Mouse (Mus musculus): ENCODE data around the gene Snx20. TPM values are rescaled to one million over a fixed set of nuclear protein-coding genes. Genes with fewer than 3 reads are reported as not detected.

Gene Snx20
- polyA plus RNA-seq, 1 experiment = not detected

- no peaks in the 10 kb centered on the region for H3K9me3 ChIP-seq (replicated peaks; ENCODE audit: control insufficient read depth, insufficient read depth, low read length, poor library complexity, severe bottlenecking)
- H3K27ac ChIP-seq (ENCODE audit: insufficient read depth, low read length) = no peak overlapping the region
- no peak overlapping the region for H3K9ac ChIP-seq (ENCODE audit: low read depth, poor library complexity, severe bottlenecking)
- H3K27me3 ChIP-seq (ENCODE audit: control insufficient read depth, insufficient read depth, low read length, poor library complexity, severe bottlenecking) = no peaks in the 10 kb centered on the region
- no peak for TF ChIP-seq EP300 (IDR thresholded peaks at IDR 0.05; ENCODE audit: insufficient read depth, low read depth, low read length)
- TF ChIP-seq CTCF (IDR thresholded peaks at IDR 0.05; ENCODE audit: low read depth, low read length) = no peak
- no peak for TF ChIP-seq POLR2A (IDR thresholded peaks at IDR 0.05; ENCODE audit: insufficient read depth, low read length)
- no peaks in the 10 kb centered on the region for H3K4me1 ChIP-seq (ENCODE audit: control insufficient read depth, insufficient read depth, low read length)
- H3K36me3 ChIP-seq (ENCODE audit: control insufficient read depth, insufficient read depth, low read length, poor library complexity, severe bottlenecking) = no peaks in the 10 kb centered on the region
- no peak overlapping the region for H3K4me3 ChIP-seq (ENCODE audit: low read depth, low read length)
These were observed 39.6 kb upstream of the Snx20 start for GRCm38 (mm10) chr8:88675372-88676165.

DNA sequence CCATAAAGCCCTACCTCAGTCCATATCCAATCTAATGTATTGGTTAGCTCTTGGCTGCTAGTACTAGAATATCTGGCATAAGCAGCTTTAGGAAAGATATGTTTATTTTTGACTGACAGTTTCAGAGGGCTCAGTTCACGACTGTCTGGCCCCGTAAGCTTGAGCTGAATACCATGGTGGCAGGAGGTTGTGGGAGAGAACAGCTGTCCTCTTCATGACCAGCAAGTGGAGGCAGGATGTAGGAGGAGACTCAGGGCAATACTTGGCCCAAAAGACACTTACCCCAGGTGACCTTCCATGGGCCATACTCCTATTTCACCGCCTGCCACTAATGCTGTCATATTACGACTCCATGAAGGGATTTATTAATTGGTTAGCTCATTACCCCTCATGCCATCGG, 37.9 kb upstream of the Snx20 start:
- no peak overlapping the region for H3K9ac ChIP-seq (ENCODE audit: low read depth, poor library complexity, severe bottlenecking)

DNA sequence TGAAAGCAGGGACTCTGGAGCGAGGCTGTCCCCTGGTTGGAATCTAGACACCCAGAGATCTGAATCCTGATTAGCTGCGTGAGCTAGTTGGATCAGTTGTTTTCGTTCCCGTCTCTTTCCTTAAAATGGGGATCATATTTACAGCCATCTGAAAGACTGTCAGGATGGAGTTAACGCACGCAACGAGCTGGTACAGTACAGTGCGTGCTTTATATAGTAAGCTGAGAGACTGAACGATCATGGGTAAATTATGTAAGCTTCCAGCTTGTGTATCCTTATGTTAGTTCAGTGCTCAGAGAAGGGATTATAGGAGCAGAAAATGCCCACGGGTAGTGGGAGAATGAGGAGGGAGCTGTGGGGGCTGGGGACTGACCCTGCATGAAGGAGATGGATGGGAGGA, 35.6 kb upstream of the Snx20 start:
- TF ChIP-seq POLR2A (IDR thresholded peaks at IDR 0.05; ENCODE audit: insufficient read depth, low read length) (no peak), EP300 (IDR thresholded peaks at IDR 0.05; ENCODE audit: insufficient read depth, low read depth, low read length) (no peak), CTCF (IDR thresholded peaks at IDR 0.05; ENCODE audit: low read depth, low read length) (no peak)
- H3K4me3 ChIP-seq (ENCODE audit: low read depth, low read length) = no peak overlapping the region
- no peak overlapping the region for H3K9ac ChIP-seq (ENCODE audit: low read depth, poor library complexity, severe bottlenecking)
- no peaks in the 10 kb centered on the region for H3K9me3 ChIP-seq (replicated peaks; ENCODE audit: control insufficient read depth, insufficient read depth, low read length, poor library complexity, severe bottlenecking)
- no peaks in the 10 kb centered on the region for H3K4me1 ChIP-seq (ENCODE audit: control insufficient read depth, insufficient read depth, low read length)
- no peaks in the 10 kb centered on the region for H3K36me3 ChIP-seq (ENCODE audit: control insufficient read depth, insufficient read depth, low read length, poor library complexity, severe bottlenecking)
- H3K27ac ChIP-seq (ENCODE audit: insufficient read depth, low read length) = no peak overlapping the region
- no peaks in the 10 kb centered on the region for H3K27me3 ChIP-seq (ENCODE audit: control insufficient read depth, insufficient read depth, low read length, poor library complexity, severe bottlenecking)

More for the DNA sequence above, 37.9 kb upstream of the Snx20 start:
- Histone ChIP-seq H3K27me3 (ENCODE audit: control insufficient read depth, insufficient read depth, low read length, poor library complexity, severe bottlenecking) (no peaks in the 10 kb centered on the region), H3K9me3 (replicated peaks; ENCODE audit: control insufficient read depth, insufficient read depth, low read length, poor library complexity, severe bottlenecking) (no peaks in the 10 kb centered on the region), H3K4me3 (ENCODE audit: low read depth, low read length) (no peak overlapping the region), H3K27ac (ENCODE audit: insufficient read depth, low read length) (no peak overlapping the region), H3K36me3 (ENCODE audit: control insufficient read depth, insufficient read depth, low read length, poor library complexity, severe bottlenecking) (no peaks in the 10 kb centered on the region), H3K4me1 (ENCODE audit: control insufficient read depth, insufficient read depth, low read length) (no peaks in the 10 kb centered on the region)
- TF ChIP-seq POLR2A (IDR thresholded peaks at IDR 0.05; ENCODE audit: insufficient read depth, low read length) (no peak), CTCF (IDR thresholded peaks at IDR 0.05; ENCODE audit: low read depth, low read length) (no peak), EP300 (IDR thresholded peaks at IDR 0.05; ENCODE audit: insufficient read depth, low read depth, low read length) (no peak)

DNA sequence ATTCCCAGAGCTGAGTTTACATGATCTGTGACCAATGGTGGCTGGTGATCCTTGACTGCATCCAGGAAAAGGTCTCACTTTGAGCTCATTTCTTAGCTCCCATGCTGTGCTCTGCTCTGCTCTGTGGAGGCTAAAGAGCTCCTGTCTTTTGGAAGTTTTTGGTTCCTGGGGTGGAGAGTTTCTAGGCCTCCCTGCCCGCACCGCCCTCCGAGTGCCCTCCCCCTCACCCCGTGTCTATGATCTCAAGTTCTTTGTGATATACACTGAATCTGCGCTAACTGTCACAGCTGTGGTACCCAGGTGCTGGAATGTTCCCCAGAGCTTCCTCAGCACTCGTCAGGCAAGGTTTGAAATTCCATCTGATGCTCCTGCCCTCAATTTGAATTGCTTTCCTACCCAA, 34.9 kb upstream of the Snx20 start:
- no peaks in the 10 kb centered on the region for H3K27me3 ChIP-seq (ENCODE audit: control insufficient read depth, insufficient read depth, low read length, poor library complexity, severe bottlenecking)
- H3K36me3 ChIP-seq (ENCODE audit: control insufficient read depth, insufficient read depth, low read length, poor library complexity, severe bottlenecking) = no peaks in the 10 kb centered on the region
- TF ChIP-seq CTCF (IDR thresholded peaks at IDR 0.05; ENCODE audit: low read depth, low read length) (no peak), POLR2A (IDR thresholded peaks at IDR 0.05; ENCODE audit: insufficient read depth, low read length) (no peak), EP300 (IDR thresholded peaks at IDR 0.05; ENCODE audit: insufficient read depth, low read depth, low read length) (no peak)
- H3K9me3 ChIP-seq (replicated peaks; ENCODE audit: control insufficient read depth, insufficient read depth, low read length, poor library complexity, severe bottlenecking) = no peaks in the 10 kb centered on the region
- no peak overlapping the region for H3K27ac ChIP-seq (ENCODE audit: insufficient read depth, low read length)
- H3K4me3 ChIP-seq (ENCODE audit: low read depth, low read length) = no peak overlapping the region
- H3K4me1 ChIP-seq (ENCODE audit: control insufficient read depth, insufficient read depth, low read length) = no peaks in the 10 kb centered on the region
- H3K9ac ChIP-seq (ENCODE audit: low read depth, poor library complexity, severe bottlenecking) = no peak overlapping the region

- Histone ChIP-seq H3K4me3 (ENCODE audit: low read depth, low read length) (no peak overlapping the region), H3K9me3 (replicated peaks; ENCODE audit: control insufficient read depth, insufficient read depth, low read length, poor library complexity, severe bottlenecking) (no peaks in the 10 kb centered on the region), H3K36me3 (ENCODE audit: control insufficient read depth, insufficient read depth, low read length, poor library complexity, severe bottlenecking) (no peaks in the 10 kb centered on the region), H3K27ac (ENCODE audit: insufficient read depth, low read length) (no peak overlapping the region), H3K27me3 (ENCODE audit: control insufficient read depth, insufficient read depth, low read length, poor library complexity, severe bottlenecking) (no peaks in the 10 kb centered on the region), H3K9ac (ENCODE audit: low read depth, poor library complexity, severe bottlenecking) (no peak overlapping the region), H3K4me1 (ENCODE audit: control insufficient read depth, insufficient read depth, low read length) (no peaks in the 10 kb centered on the region)
- TF ChIP-seq CTCF (IDR thresholded peaks at IDR 0.05; ENCODE audit: low read depth, low read length) = no peak
- no peak for TF ChIP-seq EP300 (IDR thresholded peaks at IDR 0.05; ENCODE audit: insufficient read depth, low read depth, low read length)
- no peak for TF ChIP-seq POLR2A (IDR thresholded peaks at IDR 0.05; ENCODE audit: insufficient read depth, low read length)
These were observed 32.6 kb upstream of the Snx20 start for GRCm38 (mm10) chr8:88668400-88669086.

GRCm38 (mm10) chr8:88666435-88666834, 30.5 kb upstream of the Snx20 start:
- no peak for TF ChIP-seq POLR2A (IDR thresholded peaks at IDR 0.05; ENCODE audit: insufficient read depth, low read length)
- Histone ChIP-seq H3K9me3 (replicated peaks; ENCODE audit: control insufficient read depth, insufficient read depth, low read length, poor library complexity, severe bottlenecking) (no peaks in the 10 kb centered on the region), H3K27ac (ENCODE audit: insufficient read depth, low read length) (no peak overlapping the region), H3K9ac (ENCODE audit: low read depth, poor library complexity, severe bottlenecking) (no peak overlapping the region), H3K4me3 (ENCODE audit: low read depth, low read length) (no peak overlapping the region), H3K4me1 (ENCODE audit: control insufficient read depth, insufficient read depth, low read length) (no peaks in the 10 kb centered on the region), H3K36me3 (ENCODE audit: control insufficient read depth, insufficient read depth, low read length, poor library complexity, severe bottlenecking) (no peaks in the 10 kb centered on the region), H3K27me3 (ENCODE audit: control insufficient read depth, insufficient read depth, low read length, poor library complexity, severe bottlenecking) (no peaks in the 10 kb centered on the region)
